Mouse (Mus musculus): Measurements from ENCODE around the gene P2ry12.

The P2ry12 gene

DNA sequence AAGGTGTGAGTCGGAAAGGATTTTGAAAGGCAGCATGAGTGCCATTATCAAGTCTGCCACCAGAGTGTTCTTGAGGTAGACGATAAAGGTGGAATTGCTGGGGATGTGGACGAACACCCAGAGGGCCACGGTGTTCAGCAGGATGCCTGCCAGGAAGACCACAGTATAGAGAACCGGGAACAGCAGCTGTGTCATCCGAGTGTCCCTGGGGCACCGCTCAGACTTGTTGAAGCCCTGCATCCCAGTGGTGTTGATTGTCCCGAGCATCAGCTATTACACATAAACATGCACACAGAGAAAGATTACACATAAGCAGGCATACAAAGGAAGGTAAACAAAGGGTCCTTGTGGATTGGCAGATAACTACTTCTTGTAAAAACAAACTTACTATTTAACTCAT lies 52.6 kb downstream of the P2ry12 start:
- no peak for TF ChIP-seq GATA4 (IDR thresholded peaks at IDR 0.05; ENCODE audit: insufficient replicate concordance, low read length)

DNA sequence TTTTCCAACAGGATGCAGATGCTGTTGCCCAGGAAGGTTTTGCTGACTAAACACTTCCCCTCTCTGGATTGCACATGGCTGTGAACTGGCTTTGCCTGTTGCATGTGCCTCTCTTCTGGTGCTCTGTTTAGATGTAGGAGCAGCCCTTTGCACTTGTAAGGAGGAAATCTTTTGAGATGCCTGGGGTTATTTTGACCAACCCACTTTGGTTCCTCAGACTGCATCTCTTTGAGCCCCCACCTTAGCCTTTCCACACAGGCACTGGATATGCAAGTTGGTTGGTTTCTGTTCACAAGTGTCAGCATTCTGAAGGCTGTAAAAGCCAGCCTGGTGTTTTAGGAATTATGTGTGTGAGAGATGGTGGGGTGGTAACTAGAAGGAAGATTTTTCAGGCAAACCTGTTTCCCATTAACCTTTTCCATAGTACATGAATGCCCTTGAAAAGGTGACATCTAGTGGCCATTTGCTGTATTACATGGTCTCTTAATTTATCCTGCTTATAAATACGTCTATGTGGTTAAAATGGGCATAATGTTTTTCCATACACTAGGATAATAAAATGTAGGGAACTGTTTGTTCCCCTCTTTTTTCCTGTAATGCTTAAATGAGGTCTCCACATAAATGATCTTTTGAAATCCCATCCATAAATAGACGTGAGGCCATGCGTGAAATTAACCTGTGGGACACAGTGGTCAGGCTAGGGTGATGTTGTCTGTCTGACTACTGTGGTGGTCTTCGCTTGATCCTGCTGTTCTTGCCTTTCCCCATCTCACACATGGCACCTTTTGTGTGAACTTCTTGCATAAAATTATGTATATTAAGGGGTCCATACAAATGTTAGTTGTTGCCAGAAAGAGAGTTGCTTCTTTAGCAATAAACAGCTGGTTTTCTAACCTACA lies 53.8 kb downstream of the P2ry12 start:
- TF ChIP-seq GATA4 (IDR thresholded peaks at IDR 0.05; ENCODE audit: insufficient replicate concordance, low read length): no peak

DNA sequence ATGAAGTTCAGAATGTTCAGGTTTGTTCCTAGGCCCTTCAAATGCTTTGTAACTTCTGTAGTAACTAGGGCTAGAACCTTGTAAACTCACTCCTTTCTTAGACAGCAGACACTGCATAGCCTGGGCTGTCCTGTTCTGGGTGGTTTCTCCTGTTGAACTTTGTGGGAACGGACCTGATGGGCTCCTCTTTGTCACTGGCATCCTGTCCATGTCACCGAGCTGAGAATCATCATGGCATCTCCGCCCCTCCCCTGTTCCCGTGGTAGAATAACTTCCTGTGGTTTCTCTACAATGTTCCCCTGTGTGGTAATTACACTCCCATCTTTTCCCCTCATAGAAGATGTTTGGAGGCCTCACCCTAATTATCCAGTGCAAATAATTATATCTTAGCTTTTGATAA lies 56.7 kb downstream of the P2ry12 start:
- TF ChIP-seq GATA4 (IDR thresholded peaks at IDR 0.05; ENCODE audit: insufficient replicate concordance, low read length): no peak

DNA sequence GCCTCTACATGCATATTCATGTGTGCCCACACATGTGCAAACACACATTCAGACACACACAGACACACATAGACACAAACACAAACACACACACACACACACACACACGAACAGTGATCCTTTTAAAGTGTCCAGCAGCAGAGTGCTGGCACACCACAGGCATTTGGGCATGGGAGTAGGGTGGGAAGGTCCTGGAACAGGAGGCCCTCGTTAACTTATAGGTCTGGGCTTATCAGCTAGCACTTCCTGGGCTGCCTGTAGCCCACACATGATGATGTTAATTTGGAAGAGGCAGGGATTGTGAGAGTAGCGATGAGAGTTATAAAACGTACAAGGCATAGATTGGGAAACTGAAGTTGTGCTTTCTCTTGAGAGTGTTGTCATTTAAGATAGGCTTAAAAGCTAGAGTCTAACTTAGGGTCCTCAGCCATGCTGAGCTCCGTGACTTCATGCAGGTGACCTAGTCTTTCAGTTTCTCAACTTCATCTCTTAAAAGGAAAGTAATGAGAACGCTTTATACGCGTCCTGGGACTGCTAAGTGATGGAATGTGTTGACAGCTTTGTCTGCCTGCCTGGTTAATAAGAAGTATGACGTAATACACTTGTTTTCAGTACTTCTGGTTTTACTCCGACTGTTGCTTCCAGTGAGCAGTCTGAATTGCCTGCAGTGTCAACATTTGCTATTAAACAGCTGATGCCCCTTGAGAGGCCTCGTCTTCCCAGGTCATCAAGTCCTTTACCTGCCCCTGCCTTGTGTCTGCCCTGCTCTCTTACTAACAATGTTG lies 57.8 kb downstream of the P2ry12 start:
- no peak for TF ChIP-seq GATA4 (IDR thresholded peaks at IDR 0.05; ENCODE audit: insufficient replicate concordance, low read length)

DNA sequence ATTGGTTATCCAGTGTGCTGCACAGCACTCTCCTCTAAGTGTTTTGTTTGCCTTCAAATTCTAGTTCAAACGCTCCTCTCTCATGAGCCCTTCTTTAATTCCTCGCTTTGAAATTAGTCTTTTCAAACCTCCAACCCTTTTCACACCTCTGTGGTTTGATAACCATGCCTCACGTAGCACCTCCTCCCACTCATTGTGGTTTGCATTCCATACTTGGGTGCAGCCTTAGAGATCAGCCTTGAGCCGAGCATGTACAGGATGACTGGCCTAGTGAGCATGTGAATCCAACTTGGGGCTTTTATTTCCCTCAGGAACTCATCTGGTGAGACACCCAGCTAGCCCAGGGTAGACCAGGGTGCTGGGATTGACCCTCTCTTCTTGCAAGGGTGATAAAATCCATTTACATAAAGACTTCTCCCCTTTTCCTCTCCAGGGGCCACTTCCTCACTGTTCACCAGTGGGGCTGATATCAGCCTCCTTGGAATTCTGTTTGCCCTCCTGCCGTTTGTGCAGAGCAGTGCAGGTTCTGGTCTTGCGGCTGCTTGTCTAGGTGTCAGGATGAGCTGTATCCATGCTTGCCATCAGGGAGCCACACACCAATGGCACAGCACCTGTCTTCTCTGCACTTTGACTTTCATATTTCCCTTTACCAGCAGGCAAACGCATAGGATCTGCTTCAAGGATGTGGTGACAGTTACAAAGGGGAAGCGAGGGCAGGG lies 58.7 kb downstream of the P2ry12 start:
- no peak for TF ChIP-seq GATA4 (IDR thresholded peaks at IDR 0.05; ENCODE audit: insufficient replicate concordance, low read length)

DNA sequence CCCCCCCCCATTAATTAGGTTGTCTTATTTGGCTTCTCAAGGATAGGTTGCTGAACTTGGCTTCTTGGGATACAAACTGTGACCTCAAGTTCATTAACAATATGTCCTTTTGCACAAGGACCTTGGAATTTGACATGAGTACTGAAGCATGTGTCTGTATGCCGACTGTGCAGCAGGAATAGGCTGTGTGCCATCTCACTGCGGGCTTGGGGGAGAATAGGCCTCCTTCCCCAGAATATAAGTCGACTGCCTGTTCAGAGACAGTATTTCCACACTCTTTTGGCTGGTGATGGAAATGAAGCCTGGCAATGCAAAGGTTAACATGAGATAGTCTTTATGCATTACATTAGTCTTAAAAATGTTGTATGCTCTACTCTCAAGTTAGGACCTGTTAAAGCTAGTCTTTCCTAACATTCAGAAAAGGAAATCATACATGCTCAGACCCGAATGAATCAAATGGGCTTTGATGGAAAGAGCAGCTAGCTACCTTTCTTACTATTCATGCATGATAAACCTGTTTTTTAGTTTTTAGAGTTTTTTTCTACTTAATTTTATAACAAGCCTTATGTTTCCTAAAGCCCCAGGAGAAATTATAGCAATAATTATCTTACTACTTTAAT lies 65.2 kb downstream of the P2ry12 start:
- no peak for TF ChIP-seq GATA4 (IDR thresholded peaks at IDR 0.05; ENCODE audit: insufficient replicate concordance, low read length)

DNA sequence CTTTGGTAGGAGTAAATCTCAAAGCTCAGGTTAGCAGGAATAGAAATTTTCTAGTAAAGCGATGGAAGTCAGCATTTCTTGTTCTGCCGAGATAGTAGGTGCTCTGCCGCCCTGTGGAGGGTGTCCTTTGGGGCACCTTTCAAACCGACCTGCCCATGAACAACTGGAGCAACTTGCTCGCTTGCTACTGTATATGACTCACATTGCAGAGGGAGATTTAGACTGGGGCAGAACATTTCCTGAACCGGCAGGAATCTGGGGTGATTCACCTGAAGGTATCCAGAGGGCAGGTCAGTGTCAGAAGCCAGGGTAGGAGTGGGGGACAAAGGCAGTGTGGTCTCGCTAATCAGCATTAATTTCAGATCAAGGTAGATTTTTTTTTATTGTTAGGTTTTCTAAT lies 67.7 kb downstream of the P2ry12 start, which contains the start of gene Gpr87:
Gene Gpr87 (minus strand): TSS at position 167 of the 400 bp plus-strand sequence.
- no peak for TF ChIP-seq GATA4 (IDR thresholded peaks at IDR 0.05; ENCODE audit: insufficient replicate concordance, low read length)

DNA sequence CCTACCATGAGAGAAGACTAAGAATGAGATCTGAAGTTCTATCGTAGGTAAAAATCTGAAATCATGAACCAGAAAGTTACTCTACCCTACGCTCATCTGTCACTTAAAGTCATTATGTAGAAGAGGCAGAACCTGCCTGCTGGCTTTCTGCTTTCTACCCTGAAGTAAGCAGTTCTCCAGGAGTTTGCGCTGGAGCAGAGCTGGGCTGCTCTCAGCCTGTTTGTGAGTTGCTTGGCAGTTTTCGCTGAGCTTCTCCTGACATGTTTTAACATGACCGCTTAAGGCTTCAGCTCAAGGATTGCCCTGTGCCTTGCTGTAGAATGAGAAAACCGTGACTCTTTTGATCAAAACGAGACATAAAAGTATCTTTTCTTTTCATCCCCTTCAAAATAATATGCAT lies 68.6 kb downstream of the P2ry12 start:
- TF ChIP-seq GATA4 (IDR thresholded peaks at IDR 0.05; ENCODE audit: insufficient replicate concordance, low read length): no peak

DNA sequence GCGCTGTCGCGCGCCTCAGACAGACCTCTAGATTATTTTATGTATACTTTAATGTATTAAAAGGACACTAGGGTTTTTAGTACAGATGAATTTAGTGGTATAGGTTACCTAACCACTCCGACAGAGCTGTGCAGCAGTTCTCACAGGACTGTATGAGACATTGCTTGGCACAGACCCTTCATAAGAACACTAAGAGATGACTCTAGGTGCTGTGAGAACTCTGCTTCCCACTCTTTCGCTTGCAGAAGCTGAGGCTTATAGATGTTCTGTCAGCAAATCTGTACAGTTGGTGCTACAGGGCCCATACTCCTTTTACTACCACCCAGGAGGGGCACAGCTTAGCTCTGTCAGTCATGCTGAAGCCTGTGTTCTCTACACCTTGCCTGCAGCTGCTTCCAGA lies 71.0 kb downstream of the P2ry12 start:
- TF ChIP-seq GATA4 (IDR thresholded peaks at IDR 0.05; ENCODE audit: insufficient replicate concordance, low read length): no peak

DNA sequence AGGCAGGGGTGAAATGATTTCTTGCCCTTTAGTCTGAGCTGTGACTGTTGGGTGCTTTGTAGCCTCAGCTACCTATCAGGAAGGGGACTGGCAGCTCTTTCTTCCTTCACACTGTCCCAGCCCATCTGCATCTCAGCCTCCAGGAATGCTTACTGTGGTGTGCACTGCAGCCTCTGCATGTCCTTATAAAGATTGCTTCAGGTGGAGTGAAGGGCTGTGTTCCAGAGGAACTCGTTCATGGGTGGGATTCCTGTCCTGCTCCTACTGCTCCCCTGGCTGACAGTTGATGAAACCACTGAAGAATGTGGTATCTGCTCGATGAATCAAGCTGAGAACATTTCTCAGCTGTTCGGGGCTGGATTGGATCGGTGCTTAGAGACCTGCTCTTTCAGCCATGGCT lies 75.3 kb downstream of the P2ry12 start:
- TF ChIP-seq GATA4 (IDR thresholded peaks at IDR 0.05; ENCODE audit: insufficient replicate concordance, low read length): no peak

DNA sequence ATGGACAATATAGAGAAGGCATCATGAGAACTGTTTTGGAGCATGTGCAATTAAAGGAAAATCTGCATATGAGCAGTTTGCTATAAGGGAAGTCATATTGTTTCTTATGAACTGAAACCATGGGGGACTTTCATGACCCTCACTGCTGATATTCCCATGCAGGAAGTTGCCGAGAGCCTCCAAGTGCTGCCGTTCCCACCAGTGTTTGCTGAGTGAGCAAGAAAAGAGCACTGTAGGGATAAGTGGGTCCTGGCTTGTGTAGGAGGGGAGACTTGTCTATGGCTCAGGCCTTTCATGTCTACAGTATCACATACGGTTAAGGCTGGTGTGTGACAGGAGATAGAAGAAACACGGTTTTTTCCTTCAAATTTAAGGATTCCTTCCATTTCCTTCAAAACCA lies 77.0 kb downstream of the P2ry12 start:
- no peak for TF ChIP-seq GATA4 (IDR thresholded peaks at IDR 0.05; ENCODE audit: insufficient replicate concordance, low read length)

DNA sequence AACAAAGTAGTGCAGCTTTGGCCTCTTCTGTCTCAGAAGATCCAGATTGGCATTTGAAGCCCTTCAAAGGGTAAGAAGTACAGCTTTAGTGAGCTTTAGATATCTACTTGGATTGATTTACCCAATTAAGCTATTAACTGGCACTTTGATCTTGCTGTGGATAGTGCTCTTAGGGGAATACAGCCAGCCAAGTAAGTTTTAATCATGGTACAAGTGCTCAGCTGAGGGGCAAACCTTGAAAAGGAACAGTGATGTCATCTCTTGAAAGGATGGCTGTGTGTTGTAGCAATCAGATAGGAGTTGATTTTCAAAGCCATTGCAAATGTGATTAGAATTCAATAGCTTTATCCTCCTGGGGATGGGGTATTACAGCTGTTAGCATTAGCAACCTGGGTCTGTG lies 80.5 kb downstream of the P2ry12 start:
- no peak for TF ChIP-seq GATA4 (IDR thresholded peaks at IDR 0.05; ENCODE audit: insufficient replicate concordance, low read length)

DNA sequence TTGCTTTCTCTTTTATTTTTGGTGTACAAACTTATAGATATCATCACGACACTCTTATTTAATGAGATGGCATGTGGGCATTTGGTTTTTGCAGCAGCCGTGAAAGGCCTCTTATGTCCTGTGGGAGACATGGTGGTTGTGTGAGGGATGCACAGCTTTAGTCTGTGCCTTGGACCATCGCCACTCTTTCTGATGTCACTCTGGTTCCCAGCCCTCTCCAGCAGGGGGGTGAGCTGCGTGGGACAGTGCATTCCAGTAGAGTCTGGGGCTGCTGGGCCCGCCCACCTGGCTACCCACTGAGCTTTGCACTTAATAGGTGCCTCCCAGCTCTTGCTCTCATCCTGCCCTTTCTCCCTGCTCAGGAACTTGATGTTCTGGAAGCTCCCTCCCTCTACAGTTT lies 81.5 kb downstream of the P2ry12 start:
- TF ChIP-seq GATA4 (IDR thresholded peaks at IDR 0.05; ENCODE audit: insufficient replicate concordance, low read length): no peak

DNA sequence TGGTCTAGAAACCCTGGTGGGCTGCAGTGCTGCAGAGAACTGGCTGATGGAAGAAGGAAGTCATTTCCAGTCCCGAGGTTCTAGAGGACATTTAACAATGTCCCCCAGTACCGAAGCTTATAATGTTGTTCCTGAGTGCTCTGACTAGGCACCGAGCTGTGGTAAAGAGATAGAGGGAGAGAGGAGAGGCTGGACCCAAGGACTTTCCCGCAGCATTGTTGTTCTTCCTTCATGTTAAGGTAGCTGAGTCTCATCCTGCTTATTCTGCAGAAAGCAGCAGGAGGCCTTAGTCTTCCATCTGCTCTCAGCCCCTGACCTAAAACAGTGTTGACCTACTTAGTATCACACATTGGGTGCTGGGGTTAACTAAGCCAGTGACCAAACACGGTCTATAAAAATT lies 85.8 kb downstream of the P2ry12 start:
- TF ChIP-seq GATA4 (IDR thresholded peaks at IDR 0.05; ENCODE audit: insufficient replicate concordance, low read length): no peak

DNA sequence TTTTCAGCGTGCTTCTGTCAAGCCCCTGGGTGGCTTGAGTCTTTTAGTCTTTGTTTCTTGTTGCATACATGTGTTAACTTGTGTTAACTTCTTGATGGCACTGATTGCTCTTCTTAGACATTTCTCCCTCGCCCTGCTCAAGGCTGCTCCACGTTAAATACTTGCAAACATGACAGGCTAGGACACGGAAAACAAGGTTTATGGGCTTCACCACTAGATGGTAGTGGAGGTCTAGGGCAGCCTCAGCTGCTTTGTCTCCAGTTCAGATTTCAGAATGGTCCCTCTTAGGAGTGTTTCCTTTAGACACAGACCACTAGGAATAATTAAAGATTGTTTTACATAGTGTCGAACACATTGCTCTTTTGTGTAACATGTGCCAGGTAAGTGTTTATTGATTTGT lies 87.4 kb downstream of the P2ry12 start:
- TF ChIP-seq GATA4 (IDR thresholded peaks at IDR 0.05; ENCODE audit: insufficient replicate concordance, low read length): no peak

Measured in liver, adult (tissue).